Mouse (Mus musculus) lung, postnatal 0 days (tissue): ENCODE measurements around the gene Nme1.

Experiments
- CTCF ChIP-seq: IDR thresholded peaks from 2 replicates; pipeline ENCODE4 v1.5.1; 2016; ENCODE audit warnings: antibody characterized with exemption, mild to moderate bottlenecking
- EP300 ChIP-seq: IDR thresholded peaks from 2 replicates; pipeline ENCODE4 v1.6.1; 2016; ENCODE audit warnings: antibody characterized with exemption, mild to moderate bottlenecking, control low read depth

DNA sequence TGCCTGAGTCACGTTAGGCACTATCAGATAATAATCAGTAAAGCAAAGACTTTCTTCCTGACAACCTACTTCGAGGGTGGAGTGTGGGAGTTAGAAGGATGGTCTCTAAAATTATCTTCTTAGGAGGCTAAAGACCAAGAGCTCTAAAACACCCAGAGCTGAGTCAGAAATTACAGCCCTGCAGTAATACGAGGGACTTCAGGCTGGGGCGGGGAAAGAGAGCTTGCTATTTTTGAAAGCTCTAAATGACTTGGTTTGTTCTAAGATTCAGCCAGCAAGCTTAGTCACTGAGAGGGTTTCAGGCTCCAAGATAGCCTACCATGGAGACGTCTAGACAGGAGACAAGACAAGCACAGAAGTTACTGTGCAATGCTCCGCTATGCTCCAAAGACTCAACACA, 2.9 kb downstream of the Nme1 start:
- TF ChIP-seq CTCF (no peak), EP300 (no peak)
